Mouse (Mus musculus): Measurements from ENCODE around the gene Rptor. TPM values are rescaled to one million over a fixed set of nuclear protein-coding genes. Genes with fewer than 3 reads are reported as not detected.

Rptor gene
- total and polyA plus RNA-seq, 3 experiments: 33.9 to 34.9 TPM; not detected in 1

GRCm38 (mm10) chr11:119641831-119642381, 39.2 kb downstream of the Rptor start:
- H3K9ac ChIP-seq (ENCODE audit: control insufficient read depth, low read depth, low read length, poor library complexity, severe bottlenecking): no peak overlapping the region
- no peak overlapping the region for H3K27ac ChIP-seq (ENCODE audit: control insufficient read depth, low read depth, low read length)
- TF ChIP-seq CTCF (IDR thresholded peaks at IDR 0.05 in 2 of 3, conservative IDR thresholded peaks at IDR 0.05 in 1 of 3; ENCODE audit: control insufficient read depth in 1 of 3, insufficient read depth in 1 of 3, low read depth in 2 of 3, low read length in 3 of 3, poor library complexity in 1 of 3, severe bottlenecking in 1 of 3): no peak
- H3K27me3 ChIP-seq (ENCODE audit: control insufficient read depth in 1 of 2, insufficient read depth in 2 of 2, low read length in 2 of 2): no peaks in the 10 kb centered on the region
- H3K4me1 ChIP-seq (ENCODE audit: control insufficient read depth in 1 of 2, insufficient read depth in 2 of 2, low read length in 2 of 2): no peaks in the 10 kb centered on the region
- peaks cover 29% of the 10 kb centered on the region; the same call in 1 of the 2 replicates for H3K79me2 ChIP-seq (ENCODE audit: control insufficient read depth, insufficient read depth, low read length, poor library complexity)
- H3K4me3 ChIP-seq (ENCODE audit: control insufficient read depth in 1 of 2, insufficient read depth in 1 of 2, low read depth in 2 of 2, low read length in 2 of 2): no peak overlapping the region
- no peaks in the 10 kb centered on the region for H3K9me3 ChIP-seq (replicated peaks; ENCODE audit: insufficient read depth, low read length)
- DNase-seq (ENCODE audit: low read depth, low spot score): no peak
- H3K36me3 ChIP-seq (ENCODE audit: control insufficient read depth in 1 of 2, insufficient read depth in 2 of 2, low read length in 2 of 2): no peaks in the 10 kb centered on the region; a peak in 1 of 4 replicates

GRCm38 (mm10) chr11:119643347-119643746, 40.6 kb downstream of the Rptor start:
- Histone ChIP-seq H3K4me3 (ENCODE audit: control insufficient read depth in 1 of 2, insufficient read depth in 1 of 2, low read depth in 2 of 2, low read length in 2 of 2) (no peak overlapping the region), H3K27me3 (ENCODE audit: control insufficient read depth in 1 of 2, insufficient read depth in 2 of 2, low read length in 2 of 2) (no peaks in the 10 kb centered on the region), H3K79me2 (ENCODE audit: control insufficient read depth, insufficient read depth, low read length, poor library complexity) (peaks cover 25% of the 10 kb centered on the region), H3K27ac (ENCODE audit: control insufficient read depth, low read depth, low read length) (no peak overlapping the region), H3K36me3 (ENCODE audit: control insufficient read depth in 1 of 2, insufficient read depth in 2 of 2, low read length in 2 of 2) (no peaks in the 10 kb centered on the region; a peak in 1 of 4 replicates), H3K9me3 (replicated peaks; ENCODE audit: insufficient read depth, low read length) (no peaks in the 10 kb centered on the region), H3K4me1 (ENCODE audit: control insufficient read depth in 1 of 2, insufficient read depth in 2 of 2, low read length in 2 of 2) (no peaks in the 10 kb centered on the region), H3K9ac (ENCODE audit: control insufficient read depth, low read depth, low read length, poor library complexity, severe bottlenecking) (no peak overlapping the region)
- TF ChIP-seq USF2 (IDR thresholded peaks at IDR 0.05; ENCODE audit: borderline replicate concordance in 1 of 2, insufficient read depth in 1 of 2, low read depth in 1 of 2, low read length in 2 of 2): no peak
- TF ChIP-seq POLR2A (IDR thresholded peaks at IDR 0.05; ENCODE audit: control insufficient read depth in 1 of 2, insufficient read depth in 1 of 2, low read depth in 1 of 2, low read length in 2 of 2, poor library complexity in 1 of 2): no peak
- no peak for TF ChIP-seq MYB (IDR thresholded peaks at IDR 0.05; ENCODE audit: low read depth, low read length)
- TF ChIP-seq CHD1 (IDR thresholded peaks at IDR 0.05; ENCODE audit: low read depth, low read length): no peak
- TF ChIP-seq TAL1 (IDR thresholded peaks at IDR 0.05; ENCODE audit: low read length): no peak
- no peak for TF ChIP-seq TCF12 (IDR thresholded peaks at IDR 0.05; ENCODE audit: low read depth, low read length)
- no peak for TF ChIP-seq SMC3 (IDR thresholded peaks at IDR 0.05; ENCODE audit: low read depth, low read length)
- TF ChIP-seq MXI1 (IDR thresholded peaks at IDR 0.05; ENCODE audit: low read depth, low read length): no peak
- TF ChIP-seq JUND (IDR thresholded peaks at IDR 0.05; ENCODE audit: low read depth, low read length): no peak
- no peak for TF ChIP-seq MAX (IDR thresholded peaks at IDR 0.05; ENCODE audit: low read length)
- no peak for TF ChIP-seq ZMIZ1 (IDR thresholded peaks at IDR 0.05; ENCODE audit: low read depth, low read length)
- no peak for TF ChIP-seq EP300 (IDR thresholded peaks at IDR 0.05; ENCODE audit: low read depth in 1 of 2, low read length in 2 of 2)
- TF ChIP-seq RAD21 (IDR thresholded peaks at IDR 0.05; ENCODE audit: low read depth, low read length): no peak
- no peak for TF ChIP-seq GABPA (IDR thresholded peaks at IDR 0.05; ENCODE audit: low read depth, low read length)
- TF ChIP-seq CHD2 (IDR thresholded peaks at IDR 0.05; ENCODE audit: low read length): no peak
- no peak for TF ChIP-seq MYC (IDR thresholded peaks at IDR 0.05; ENCODE audit: low read depth, low read length)
- no peak for TF ChIP-seq ELF1 (IDR thresholded peaks at IDR 0.05; ENCODE audit: low read depth, low read length)
- no peak for DNase-seq (ENCODE audit: low read depth, low spot score)

Data from MEL (cell line).